Comparison of ENCODE assay signal across 8 mouse cellular contexts in genomic region chr11:87591526-87592353, GRCm38 (mm10). TPM values are rescaled to one million over a fixed set of nuclear protein-coding genes. Genes with fewer than 3 reads are reported as not detected.
DNase-seq lines count a peak whose midpoint lies in the region; ATAC-seq and TF ChIP-seq lines count a peak whose summit lies in the region.

Gene Mtmr4, plus strand, starts transcription at chr11:87592162.

- peak within 1 kb of the TSS; percentile 80 for H3K9ac ChIP-seq in lung, postnatal 0 days (replicated peaks; ENCODE audit: low read depth)

- no peak; the same call in 1 of the 2 replicates for TF ChIP-seq CTCF in lung, postnatal 0 days (IDR thresholded peaks at IDR 0.05)

- no peaks in the 10 kb centered on the region for H3K9me3 ChIP-seq in lung, postnatal 0 days (ENCODE audit: low read length)

- peak within 1 kb of the TSS; percentile 74 for H3K4me2 ChIP-seq in lung, postnatal 0 days (replicated peaks; ENCODE audit: low read depth, low read length)

- no peaks in the 10 kb centered on the region for H3K36me3 ChIP-seq in lung, postnatal 0 days (ENCODE audit: insufficient read depth, low read length)

- peak; percentile 94 to 95 for ATAC-seq in hematopoietic stem cell, adult 5-6 weeks (replicated peaks in 1 of 2; ENCODE audit: insufficient read depth in 1 of 2, low FRiP score in 2 of 2, low TSS enrichment in 1 of 2, low read depth in 1 of 2, poor library complexity in 2 of 2, severe bottlenecking in 2 of 2)
- ATAC-seq in lung, postnatal 0 days, result peak; percentile 96

- no peaks in the 10 kb centered on the region for H3K27me3 ChIP-seq in lung, postnatal 0 days (replicated peaks; ENCODE audit: insufficient read depth, low read length)

- TF ChIP-seq EP300 in lung, postnatal 0 days (IDR thresholded peaks at IDR 0.05), result peak; percentile 57

- peak within 1 kb of the TSS; percentile 96 for H3K27ac ChIP-seq in lung, postnatal 0 days (ENCODE audit: low read length)

- H3K4me1 ChIP-seq in lung, postnatal 0 days (ENCODE audit: insufficient read depth, low read depth, low read length), result peaks cover 35% of the 10 kb centered on the region

- peak; percentile 99 for DNase-seq in MEL-GATA-1-ER (ENCODE audit: extremely low read depth, low read depth)
- DNase-seq in cerebellum, adult 8-10 months, result peak; percentile 99
- DNase-seq in forelimb bud, embryonic 11.5 days (ENCODE audit: low read depth, low spot score), result peak; percentile 99
- peak; percentile 100 for DNase-seq in layer of hippocampus, adult 9-11 months
- peak; percentile 100 for DNase-seq in lung, postnatal 0 days (ENCODE audit: low spot score)
- peak; percentile 96 for DNase-seq in ovary, postnatal 14 days (ENCODE audit: low spot score)
- peak; percentile 98 for DNase-seq in thymus, postnatal 14 days

- H3K4me3 ChIP-seq in lung, postnatal 0 days (ENCODE audit: low read depth, low read length), result peak within 1 kb of the TSS; percentile 61

- under 1% methylated on average over 58 of the region's 61 CpGs for WGBS in lung, postnatal 0 days

RNA-seq across cellular contexts. Expression of gene Mtmr4, which starts in this region (rescaled TPM):
- total RNA-seq in hematopoietic stem cell, adult 5-6 weeks (2017), result 19.4 and 21.1 TPM in 2 replicates
- polyA plus RNA-seq in lung, postnatal 0 days (2015; fragmentation: Nextera tagmentation; extraction: Ambion mirVana), result 9.4 and 13.3 TPM in 2 replicates

Comparison
In these comparisons a context has a peak if more than half of its experiments do, and no peak if none do; other contexts are left out.
1. Peak in every context shown above with its lines: DNase-seq, ATAC-seq, H3K4me3 ChIP-seq and H3K27ac ChIP-seq.